Mouse (Mus musculus) kidney, adult 10 weeks (tissue): ENCODE measurements around the gene Atp11c. TPM values are rescaled to one million over a fixed set of nuclear protein-coding genes. Genes with fewer than 3 reads are reported as not detected.

Experiments used
- polyA plus RNA-seq: library from polyadenylated mRNA; stranded (reverse); fragments of 350-450 nt; fragmentation: Illumina TruSeq; extraction: RNeasy Lipid Tissue Mini Kit (QIAGEN cat#74804); gene quantifications from one replicate; pipeline ENCODE4 v1.2.3, GENCODE M21; 2014; ENCODE audit warnings: low read depth, low replicate concordance

The Atp11c gene
- polyA plus RNA-seq = 55.3 TPM

DNA sequence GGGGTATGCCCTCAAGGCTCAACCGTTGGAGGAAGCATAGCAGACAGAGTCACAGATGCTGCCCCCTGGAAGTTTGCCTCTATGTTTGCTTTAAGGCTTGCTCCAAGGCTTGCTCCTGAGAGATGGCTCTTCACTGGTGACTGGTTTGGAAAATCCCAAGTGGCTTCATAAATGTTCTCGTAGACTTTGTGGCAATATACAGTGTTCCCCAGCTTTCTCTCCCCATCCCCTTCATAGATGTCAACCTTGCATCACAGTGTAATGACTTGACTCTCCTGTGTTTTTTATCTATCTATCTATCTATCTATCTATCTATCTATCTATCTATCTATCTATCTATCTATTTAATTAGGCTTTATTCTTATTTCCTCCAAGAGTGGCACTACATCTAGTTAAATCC is at the start of gene Atp11c:
TSS of gene Atp11c (minus strand) at position 101 of the 400 bp plus-strand sequence.

DNA sequence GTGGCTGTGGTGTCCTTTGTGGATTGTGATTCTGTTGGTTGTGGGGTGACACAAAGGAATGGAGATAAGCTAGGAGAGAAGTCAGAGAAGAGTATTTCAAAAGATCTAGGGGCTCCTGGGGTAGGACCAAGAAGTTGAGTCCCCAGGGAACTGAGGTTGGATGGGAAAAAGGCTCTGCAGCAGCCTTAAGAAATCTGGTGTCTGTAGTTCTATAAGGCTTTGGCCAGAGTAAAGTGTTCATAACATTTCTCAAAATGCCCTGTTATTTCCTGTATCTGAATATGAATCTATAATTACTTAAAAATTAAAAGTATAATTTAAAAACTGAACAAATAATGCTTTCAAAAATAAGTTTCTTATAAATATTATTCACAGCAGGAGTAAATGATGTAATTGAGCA is 53.3 kb downstream of the Atp11c start, which contains the start of gene Gm7073:
TSS of gene Gm7073 (minus strand) at position 101 of the 400 bp plus-strand sequence.

DNA sequence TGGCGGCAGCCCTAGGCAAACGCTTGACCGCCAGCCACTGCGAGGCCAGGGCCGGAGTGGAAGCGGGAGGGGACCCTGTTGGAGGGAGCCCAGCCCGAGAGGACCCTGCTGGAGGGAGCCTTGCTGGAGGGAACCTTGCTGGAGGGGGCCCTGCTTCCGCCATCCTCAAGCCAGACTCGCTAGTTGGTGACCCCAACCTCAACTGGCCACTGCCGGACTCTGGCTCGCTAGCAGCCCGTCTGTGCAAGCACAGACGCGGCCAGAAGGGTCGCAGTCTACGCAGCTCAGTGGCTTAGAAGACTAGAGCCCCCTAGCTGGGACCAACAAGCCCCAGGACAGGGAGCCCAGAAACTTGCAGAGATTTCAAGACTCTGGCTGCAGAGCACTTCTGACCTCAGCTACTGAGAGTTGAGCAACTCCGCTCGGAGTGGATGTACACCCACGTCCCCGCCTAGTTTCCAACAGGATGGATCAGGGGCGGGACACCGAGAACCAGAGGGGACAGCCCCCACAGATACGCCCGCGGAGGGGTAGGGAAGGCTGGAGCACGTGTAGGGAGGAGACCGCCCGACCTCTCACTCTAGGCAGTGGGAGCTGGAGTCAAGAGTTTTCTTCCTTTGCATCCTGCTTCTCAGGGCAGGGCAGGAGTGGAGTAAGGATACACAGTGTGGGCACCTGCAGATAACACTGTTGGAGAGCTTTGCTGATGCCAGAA is 413.6 kb downstream of the Atp11c start, which contains the start of gene Mcf2:
TSS of gene Mcf2 (minus strand) at position 346 of the 715 bp plus-strand sequence.

Other genes with a start within 250 kb of the Atp11c start
- gene Gm7073, start 53.4 kb downstream of the Atp11c start, polyA plus RNA-seq = not detected